Mouse (Mus musculus): Measurements from ENCODE around the gene Abl1. TPM values are rescaled to one million over a fixed set of nuclear protein-coding genes. Genes with fewer than 3 reads are reported as not detected.

The Abl1 gene
- polyA plus RNA-seq, 1 experiment from 2014 or later, result 19.6 TPM

- Histone ChIP-seq H3K9me3 (replicated peaks; ENCODE audit: control insufficient read depth, low read length) (no peaks in the 10 kb centered on the region), H3K4me2 (ENCODE audit: low read length) (peak overlapping the region; percentile 24; the same call in 1 of the 2 replicates), H3K4me3 (ENCODE audit: low read depth, low read length) (no peak overlapping the region), H3K36me3 (ENCODE audit: control insufficient read depth, insufficient read depth, low read length) (no peaks in the 10 kb centered on the region), H3K4me1 (ENCODE audit: control insufficient read depth, insufficient read depth, low read length) (peaks cover 21% of the 10 kb centered on the region), H3K27ac (ENCODE audit: low read depth, low read length) (peak overlapping the region; percentile 66), H3K9ac (ENCODE audit: low read length) (peak overlapping the region; percentile 17; the same call in 1 of the 2 replicates), H3K27me3 (replicated peaks; ENCODE audit: control insufficient read depth, insufficient read depth, low read length) (0 out of 2 replicates have a peak, but pooled peaks cover 4% of the 10 kb centered on the region)
- DNase-seq (ENCODE audit: low spot score) (peak; percentile 51), ATAC-seq (peak; percentile 53)
- 3% methylated on average over 4 of the region's 4 CpGs for WGBS
Measured at GRCm38 (mm10) chr2:31828311-31828825, 140.2 kb downstream of the Abl1 start.

- Histone ChIP-seq H3K9ac (ENCODE audit: low read length) (no peak overlapping the region), H3K27ac (ENCODE audit: low read depth, low read length) (no peak overlapping the region), H3K4me1 (ENCODE audit: control insufficient read depth, insufficient read depth, low read length) (no peaks in the 10 kb centered on the region), H3K36me3 (ENCODE audit: control insufficient read depth, insufficient read depth, low read length) (no peaks in the 10 kb centered on the region), H3K9me3 (replicated peaks; ENCODE audit: control insufficient read depth, low read length) (no peaks in the 10 kb centered on the region), H3K4me3 (ENCODE audit: low read depth, low read length) (no peak overlapping the region), H3K4me2 (ENCODE audit: low read length) (no peak overlapping the region), H3K27me3 (replicated peaks; ENCODE audit: control insufficient read depth, insufficient read depth, low read length) (0 out of 2 replicates have a peak, but pooled peaks cover 3% of the 10 kb centered on the region)
- ATAC-seq (no peak), DNase-seq (ENCODE audit: low spot score) (no peak)
- 66% methylated on average over 10 of the region's 10 CpGs for WGBS
Measured at GRCm38 (mm10) chr2:31836091-31836490, 147.9 kb downstream of the Abl1 start.

- Histone ChIP-seq H3K27ac (ENCODE audit: low read depth, low read length) (no peak overlapping the region), H3K9me3 (replicated peaks; ENCODE audit: control insufficient read depth, low read length) (no peaks in the 10 kb centered on the region), H3K4me1 (ENCODE audit: control insufficient read depth, insufficient read depth, low read length) (no peaks in the 10 kb centered on the region), H3K27me3 (replicated peaks; ENCODE audit: control insufficient read depth, insufficient read depth, low read length) (0 out of 2 replicates have a peak, but pooled peaks cover 3% of the 10 kb centered on the region), H3K36me3 (ENCODE audit: control insufficient read depth, insufficient read depth, low read length) (no peaks in the 10 kb centered on the region), H3K9ac (ENCODE audit: low read length) (no peak overlapping the region), H3K4me3 (ENCODE audit: low read depth, low read length) (no peak overlapping the region), H3K4me2 (ENCODE audit: low read length) (no peak overlapping the region)
- WGBS, result 37% methylated on average over 6 of the region's 6 CpGs
- DNase-seq (ENCODE audit: low spot score) (no peak), ATAC-seq (no peak)
Measured at GRCm38 (mm10) chr2:31836985-31837384, 148.8 kb downstream of the Abl1 start.

- no peaks in the 10 kb centered on the region for H3K9me3 ChIP-seq (replicated peaks; ENCODE audit: control insufficient read depth, low read length)
- no peaks in the 10 kb centered on the region for H3K36me3 ChIP-seq (ENCODE audit: control insufficient read depth, insufficient read depth, low read length)
- peaks cover 12% of the 10 kb centered on the region; the same call in 1 of the 2 replicates for H3K27me3 ChIP-seq (replicated peaks; ENCODE audit: control insufficient read depth, insufficient read depth, low read length)
- H3K4me1 ChIP-seq (ENCODE audit: control insufficient read depth, insufficient read depth, low read length), result no peaks in the 10 kb centered on the region
- no peak for ATAC-seq
- 64% methylated on average over 1 of the region's 1 CpGs for WGBS
- DNase-seq (ENCODE audit: low spot score), result no peak
- H3K4me2 ChIP-seq (ENCODE audit: low read length), result no peak overlapping the region
- H3K4me3 ChIP-seq (ENCODE audit: low read depth, low read length), result no peak overlapping the region
- no peak overlapping the region for H3K27ac ChIP-seq (ENCODE audit: low read depth, low read length)
- H3K9ac ChIP-seq (ENCODE audit: low read length), result no peak overlapping the region
Measured at GRCm38 (mm10) chr2:31838868-31839267, 150.7 kb downstream of the Abl1 start.

GRCm38 (mm10) chr2:31844729-31845136 lies 156.6 kb downstream of the Abl1 start:
- Histone ChIP-seq H3K4me2 (ENCODE audit: low read length) (peak overlapping the region; percentile 92; the same call in 1 of the 2 replicates), H3K9me3 (replicated peaks; ENCODE audit: control insufficient read depth, low read length) (no peaks in the 10 kb centered on the region), H3K27ac (ENCODE audit: low read depth, low read length) (no peak overlapping the region), H3K4me3 (ENCODE audit: low read depth, low read length) (0 out of 2 replicates have a peak overlapping the region, but pooled peaks have one; percentile 1), H3K4me1 (ENCODE audit: control insufficient read depth, insufficient read depth, low read length) (peaks cover 18% of the 10 kb centered on the region; the same call in 1 of the 2 replicates), H3K27me3 (replicated peaks; ENCODE audit: control insufficient read depth, insufficient read depth, low read length) (peaks cover 46% of the 10 kb centered on the region), H3K36me3 (ENCODE audit: control insufficient read depth, insufficient read depth, low read length) (no peaks in the 10 kb centered on the region), H3K9ac (ENCODE audit: low read length) (no peak overlapping the region)
- peak; percentile 77 for ATAC-seq
- peak; percentile 78 for DNase-seq (ENCODE audit: low spot score)
- 3% methylated on average over 10 of the region's 10 CpGs for WGBS

GRCm38 (mm10) chr2:31845512-31845895 lies 157.3 kb downstream of the Abl1 start:
- H3K27me3 ChIP-seq (replicated peaks; ENCODE audit: control insufficient read depth, insufficient read depth, low read length), result peaks cover 46% of the 10 kb centered on the region
- H3K9me3 ChIP-seq (replicated peaks; ENCODE audit: control insufficient read depth, low read length), result no peaks in the 10 kb centered on the region
- no peak for DNase-seq (ENCODE audit: low spot score)
- H3K36me3 ChIP-seq (ENCODE audit: control insufficient read depth, insufficient read depth, low read length), result no peaks in the 10 kb centered on the region
- no peak overlapping the region for H3K27ac ChIP-seq (ENCODE audit: low read depth, low read length)
- peak overlapping the region; percentile 92 for H3K4me2 ChIP-seq (ENCODE audit: low read length)
- under 1% methylated on average over 23 of the region's 26 CpGs for WGBS
- peak overlapping the region; percentile 59 for H3K9ac ChIP-seq (ENCODE audit: low read length)
- ATAC-seq, result no peak
- peak overlapping the region; percentile 42 for H3K4me3 ChIP-seq (ENCODE audit: low read depth, low read length)
- H3K4me1 ChIP-seq (ENCODE audit: control insufficient read depth, insufficient read depth, low read length), result peaks cover 18% of the 10 kb centered on the region; the same call in 1 of the 2 replicates

GRCm38 (mm10) chr2:31845896-31846691 lies 157.9 kb downstream of the Abl1 start, which contains the start of gene Fibcd1:
TSS of gene Fibcd1 (minus strand) at chr2:31846005.
- H3K36me3 ChIP-seq (ENCODE audit: control insufficient read depth, insufficient read depth, low read length), result no peaks in the 10 kb centered on the region
- H3K9ac ChIP-seq (ENCODE audit: low read length), result peak within 1 kb of the TSS; percentile 59
- H3K27me3 ChIP-seq (replicated peaks; ENCODE audit: control insufficient read depth, insufficient read depth, low read length), result peaks cover 46% of the 10 kb centered on the region
- H3K9me3 ChIP-seq (replicated peaks; ENCODE audit: control insufficient read depth, low read length), result no peaks in the 10 kb centered on the region
- no peak within 1 kb of the TSS for H3K27ac ChIP-seq (ENCODE audit: low read depth, low read length)
- WGBS, result under 1% methylated on average over 67 of the region's 88 CpGs
- H3K4me2 ChIP-seq (ENCODE audit: low read length), result peak within 1 kb of the TSS; percentile 92
- ATAC-seq (peak; percentile 47), DNase-seq (ENCODE audit: low spot score) (peak; percentile 57)
- peak within 1 kb of the TSS; percentile 42 for H3K4me3 ChIP-seq (ENCODE audit: low read depth, low read length)
- H3K4me1 ChIP-seq (ENCODE audit: control insufficient read depth, insufficient read depth, low read length), result peaks cover 18% of the 10 kb centered on the region; the same call in 1 of the 2 replicates

- ATAC-seq (no peak), DNase-seq (ENCODE audit: low spot score) (no peak)
- H3K36me3 ChIP-seq (ENCODE audit: control insufficient read depth, insufficient read depth, low read length), result no peaks in the 10 kb centered on the region
- H3K4me1 ChIP-seq (ENCODE audit: control insufficient read depth, insufficient read depth, low read length), result peaks cover 18% of the 10 kb centered on the region; the same call in 1 of the 2 replicates
- H3K9ac ChIP-seq (ENCODE audit: low read length), result peak overlapping the region; percentile 59
- peak overlapping the region; percentile 92 for H3K4me2 ChIP-seq (ENCODE audit: low read length)
- 3% methylated on average over 35 of the region's 35 CpGs for WGBS
- H3K4me3 ChIP-seq (ENCODE audit: low read depth, low read length), result peak overlapping the region; percentile 42
- no peaks in the 10 kb centered on the region for H3K9me3 ChIP-seq (replicated peaks; ENCODE audit: control insufficient read depth, low read length)
- H3K27ac ChIP-seq (ENCODE audit: low read depth, low read length), result no peak overlapping the region
- H3K27me3 ChIP-seq (replicated peaks; ENCODE audit: control insufficient read depth, insufficient read depth, low read length), result peaks cover 46% of the 10 kb centered on the region
Measured at GRCm38 (mm10) chr2:31846692-31847660, 158.8 kb downstream of the Abl1 start.
